Mouse (Mus musculus) liver, embryonic 11.5 days (tissue): ENCODE measurements around the gene Ctrb1. TPM values are rescaled to one million over a fixed set of nuclear protein-coding genes. Genes with fewer than 3 reads are reported as not detected.

Source experiments
- ATAC-seq: fragments of 200-750 bp; cut with Nextera tagmentation; replicated peaks from 2 replicates; pipeline ENCODE4 v1.8.0; 2017; ENCODE audit warnings: moderate number of reproducible peaks, mild to moderate bottlenecking, moderate TSS enrichment, moderate library complexity; ENCODE audit not compliant: low FRiP score
- DNase-seq: peaks from one replicate; pipeline ENCODE4 v3.0.0-alpha.2; 2017; ENCODE audit warnings: low spot score
- H3K27ac ChIP-seq: fragments of 300-500 bp; sonication (generic); 2 replicates; pipeline ENCODE4 v1.5.1; 2014; ENCODE audit warnings: mild to moderate bottlenecking, low read depth, low read length, control low read depth
- H3K27me3 ChIP-seq: fragments of 300-500 bp; sonication (generic); replicated peaks from 2 replicates; pipeline ENCODE4 v1.6.1; 2014; ENCODE audit warnings: low read length, mixed read lengths; ENCODE audit not compliant: control insufficient read depth, insufficient read depth
- H3K36me3 ChIP-seq: fragments of 300-500 bp; sonication (generic); 2 replicates; pipeline ENCODE4 v1.6.1; 2014; ENCODE audit warnings: mild to moderate bottlenecking, low read length, moderate library complexity, mixed read lengths; ENCODE audit not compliant: control insufficient read depth, insufficient read depth
- H3K4me1 ChIP-seq: fragments of 300-500 bp; sonication (generic); replicated peaks from 2 replicates; pipeline ENCODE4 v1.6.1; 2014; ENCODE audit warnings: low read length, mixed read lengths; ENCODE audit not compliant: control insufficient read depth, insufficient read depth
- H3K4me2 ChIP-seq: fragments of 300-500 bp; sonication (generic); 2 replicates; pipeline ENCODE4 v1.6.1; 2014; ENCODE audit warnings: mild to moderate bottlenecking, control low read depth, moderate library complexity
- H3K4me3 ChIP-seq: fragments of 300-500 bp; sonication (generic); 2 replicates; pipeline ENCODE4 v1.5.1; 2014; ENCODE audit warnings: low read depth, low read length, control low read depth
- H3K9ac ChIP-seq: fragments of 300-500 bp; sonication (generic); 2 replicates; pipeline ENCODE4 v1.6.1; 2014; ENCODE audit warnings: low read depth, low read length, control low read depth
- H3K9me3 ChIP-seq: fragments of 300-500 bp; sonication (generic); 2 replicates; pipeline ENCODE4 v1.6.1; 2016; ENCODE audit warnings: low read length, inconsistent platforms, mixed read lengths; ENCODE audit not compliant: control insufficient read depth
- WGBS: fragments of 180-500 bp; shearing (Covaris S2); extraction: QIAGEN DNeasy Blood & Tissue Kit; methylation state at CpG from one replicate; pipeline ENCODE4 v1.1.7; 2014; 5-methylcytosine and 5-hydroxymethylcytosine counted together
- polyA plus RNA-seq: library from polyadenylated mRNA; unstranded; fragments of >200 nt; fragmentation: Nextera tagmentation; extraction: Ambion mirVana; gene quantifications from 2 replicates; pipeline ENCODE4 v1.2.1, GENCODE M21; 2014

Ctrb1 gene
- polyA plus RNA-seq = not detected in 2 replicates

DNA sequence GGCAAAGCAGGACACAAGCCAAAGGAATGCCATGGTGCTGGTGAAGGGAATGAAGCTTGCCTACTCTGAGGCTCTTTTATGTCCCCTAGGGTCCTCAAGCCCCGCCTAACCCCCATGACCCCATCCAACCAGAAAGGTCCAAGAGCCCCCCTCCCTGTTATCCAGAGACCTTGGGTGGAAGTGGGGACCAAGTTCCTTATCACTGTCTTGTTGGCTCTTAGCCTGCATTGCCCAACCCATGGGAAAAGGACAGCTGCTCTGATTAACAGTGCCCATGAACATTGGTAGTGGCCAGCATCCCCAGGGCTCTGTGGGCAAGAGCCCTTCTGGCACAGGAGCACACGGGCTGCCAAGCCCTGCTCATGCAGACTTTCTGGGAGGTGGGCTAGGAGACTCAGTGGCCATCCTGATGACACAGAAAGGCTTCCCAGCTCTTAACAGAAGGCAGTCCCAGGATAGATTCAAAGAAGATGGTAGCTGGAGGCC, at the start of gene Ctrb1:
Gene Ctrb1 (minus strand): TSS at position 51 of the 486 bp plus-strand sequence.
- H3K4me1 ChIP-seq = no peaks in the 10 kb centered on the region
- H3K27ac ChIP-seq = no peak within 1 kb of the TSS
- no peak for ATAC-seq
- no peak within 1 kb of the TSS for H3K4me3 ChIP-seq
- no peaks in the 10 kb centered on the region for H3K27me3 ChIP-seq
- DNase-seq = no peak
- no peak within 1 kb of the TSS for H3K9ac ChIP-seq
- H3K9me3 ChIP-seq = no peaks in the 10 kb centered on the region
- no peaks in the 10 kb centered on the region for H3K36me3 ChIP-seq
- 69% methylated on average over 2 of the region's 2 CpGs for WGBS
- no peak within 1 kb of the TSS for H3K4me2 ChIP-seq

DNA sequence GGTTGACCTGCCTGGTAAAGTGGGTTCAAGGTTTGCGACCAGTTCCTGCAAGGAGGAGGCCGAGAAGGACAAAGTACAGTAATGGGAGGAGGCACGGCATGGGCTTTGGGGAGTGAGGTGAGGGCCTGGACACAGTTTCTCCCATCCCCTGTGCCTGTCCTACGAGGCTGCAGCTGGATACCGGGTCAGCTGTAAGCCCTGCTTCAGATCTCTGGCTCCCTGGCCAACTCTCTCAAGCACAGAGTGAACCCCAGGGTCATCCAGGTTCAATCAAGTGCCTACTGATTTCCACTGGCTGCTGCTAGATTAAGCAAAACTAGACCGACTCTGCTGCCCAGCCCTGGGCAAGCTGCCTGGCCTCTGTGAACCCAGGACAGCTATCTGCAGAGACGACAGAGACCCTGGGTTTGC, 49.5 kb upstream of the Ctrb1 start:
- Histone ChIP-seq H3K4me2 (no peak overlapping the region), H3K36me3 (no peaks in the 10 kb centered on the region), H3K27ac (no peak overlapping the region), H3K4me1 (peaks cover 42% of the 10 kb centered on the region), H3K4me3 (no peak overlapping the region), H3K9me3 (no peaks in the 10 kb centered on the region), H3K27me3 (peaks cover 30% of the 10 kb centered on the region), H3K9ac (no peak overlapping the region)
- no peak for ATAC-seq
- 64% methylated on average over 7 of the region's 7 CpGs for WGBS
- no peak for DNase-seq

- Histone ChIP-seq H3K27ac (no peak overlapping the region), H3K4me1 (peaks cover 48% of the 10 kb centered on the region), H3K4me2 (no peak overlapping the region), H3K9ac (no peak overlapping the region), H3K27me3 (peaks cover 30% of the 10 kb centered on the region), H3K36me3 (no peaks in the 10 kb centered on the region), H3K4me3 (no peak overlapping the region), H3K9me3 (no peaks in the 10 kb centered on the region)
- 47% methylated on average over 7 of the region's 7 CpGs for WGBS
- DNase-seq (no peak), ATAC-seq (no peak)
Measured at GRCm38 (mm10) chr8:111739604-111740003, 48.8 kb upstream of the Ctrb1 start.

DNA sequence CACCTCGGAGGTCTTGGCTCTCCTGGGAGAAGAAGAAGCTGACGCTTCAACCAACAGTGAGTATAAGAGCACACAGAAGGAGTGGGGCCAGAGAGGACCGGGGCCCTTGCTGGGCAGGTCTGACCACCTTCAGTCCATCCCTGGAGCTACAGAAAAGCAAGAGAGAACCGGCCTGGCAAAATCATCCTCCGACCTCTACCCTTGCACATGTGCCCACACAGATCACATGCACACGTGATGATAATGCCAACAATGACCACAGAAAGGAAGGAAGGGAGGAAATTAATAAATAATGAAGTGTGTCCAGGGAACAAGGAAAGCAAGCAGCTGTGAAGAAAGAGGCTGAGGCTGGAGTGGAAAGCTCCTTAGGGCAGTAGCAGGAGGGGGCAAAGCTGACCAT, 48.1 kb upstream of the Ctrb1 start:
- Histone ChIP-seq H3K9ac (no peak overlapping the region), H3K9me3 (no peaks in the 10 kb centered on the region), H3K27me3 (peaks cover 29% of the 10 kb centered on the region), H3K4me3 (no peak overlapping the region), H3K36me3 (no peaks in the 10 kb centered on the region), H3K27ac (no peak overlapping the region), H3K4me1 (peaks cover 48% of the 10 kb centered on the region), H3K4me2 (no peak overlapping the region)
- no peak for DNase-seq
- WGBS = 73% methylated on average over 6 of the region's 6 CpGs
- ATAC-seq = no peak

DNA sequence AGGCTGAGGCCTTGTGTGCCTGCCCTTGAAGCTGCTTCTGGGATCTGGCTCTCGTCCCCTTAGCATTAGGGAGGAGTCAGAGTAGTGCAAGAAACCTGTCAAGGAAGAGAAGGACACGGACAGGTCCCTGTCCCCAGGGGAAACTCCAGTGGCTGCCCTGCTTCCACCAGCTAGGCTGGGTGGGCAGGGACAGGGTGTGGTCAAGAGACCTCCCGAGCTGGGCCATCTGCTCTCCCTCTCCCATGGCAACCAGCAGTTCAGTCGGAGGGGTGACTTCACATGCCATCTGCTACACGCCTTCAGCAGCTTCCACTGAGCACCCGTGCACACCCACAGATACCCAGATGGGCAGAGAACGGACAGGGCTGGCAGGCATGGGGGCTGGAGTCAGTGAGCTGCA, 45.5 kb upstream of the Ctrb1 start:
- H3K36me3 ChIP-seq = no peaks in the 10 kb centered on the region
- H3K4me2 ChIP-seq = no peak overlapping the region
- ATAC-seq (no peak), DNase-seq (no peak)
- H3K27ac ChIP-seq = no peak overlapping the region
- H3K9ac ChIP-seq = no peak overlapping the region
- H3K4me3 ChIP-seq = no peak overlapping the region
- H3K9me3 ChIP-seq = no peaks in the 10 kb centered on the region
- WGBS = 53% methylated on average over 7 of the region's 7 CpGs
- peaks cover 51% of the 10 kb centered on the region for H3K4me1 ChIP-seq
- H3K27me3 ChIP-seq = peaks cover 16% of the 10 kb centered on the region

GRCm38 (mm10) chr8:111735791-111736190, 45.0 kb upstream of the Ctrb1 start:
- Histone ChIP-seq H3K4me2 (no peak overlapping the region), H3K9ac (no peak overlapping the region), H3K27ac (no peak overlapping the region), H3K36me3 (no peaks in the 10 kb centered on the region), H3K9me3 (no peaks in the 10 kb centered on the region), H3K4me1 (peaks cover 55% of the 10 kb centered on the region), H3K4me3 (no peak overlapping the region), H3K27me3 (peaks cover 21% of the 10 kb centered on the region)
- 63% methylated on average over 4 of the region's 4 CpGs for WGBS
- no peak for ATAC-seq
- no peak for DNase-seq

- DNase-seq (no peak), ATAC-seq (no peak)
- Histone ChIP-seq H3K9ac (no peak overlapping the region), H3K36me3 (no peaks in the 10 kb centered on the region), H3K27me3 (peaks cover 26% of the 10 kb centered on the region), H3K4me2 (no peak overlapping the region), H3K27ac (no peak overlapping the region), H3K9me3 (no peaks in the 10 kb centered on the region), H3K4me3 (no peak overlapping the region), H3K4me1 (peaks cover 55% of the 10 kb centered on the region)
- 36% methylated on average over 8 of the region's 8 CpGs for WGBS
Measured at GRCm38 (mm10) chr8:111735335-111735761, 44.5 kb upstream of the Ctrb1 start.

DNA sequence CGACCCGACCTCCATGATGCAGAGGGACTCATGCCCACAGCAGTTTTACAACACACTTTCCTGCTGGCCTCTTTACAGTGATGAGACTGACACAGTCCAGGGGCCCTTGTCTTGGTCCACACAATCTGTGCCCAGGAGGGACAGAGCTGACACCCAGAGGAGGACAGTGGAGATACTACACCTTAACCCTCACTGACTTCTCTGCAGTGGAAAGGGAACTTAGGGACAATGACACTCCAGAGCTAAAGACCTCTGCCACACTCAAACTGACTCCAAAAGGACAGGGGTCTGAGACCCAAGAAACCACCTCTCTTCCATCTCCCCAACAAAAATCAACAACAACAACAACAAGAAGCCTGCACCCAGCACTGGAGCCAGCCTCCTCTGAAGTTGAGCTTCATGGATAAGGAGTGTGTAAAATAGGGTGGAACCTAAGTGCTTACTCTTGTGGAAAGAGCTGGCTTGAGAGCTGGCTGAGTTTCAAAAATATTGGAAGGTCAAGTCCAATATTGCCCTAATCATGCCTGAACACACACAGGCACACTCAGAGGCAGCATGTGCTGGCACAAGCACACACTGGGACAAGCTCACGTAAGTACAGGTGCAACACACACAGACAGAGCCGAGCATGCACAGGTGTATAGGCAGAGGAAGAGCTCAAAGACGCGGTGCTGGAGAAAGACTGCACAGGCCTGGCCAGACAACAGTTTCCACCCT, 43.6 kb upstream of the Ctrb1 start:
- Histone ChIP-seq H3K4me1 (peaks cover 51% of the 10 kb centered on the region), H3K27ac (peak overlapping the region; percentile 5; the same call in 1 of the 2 replicates), H3K27me3 (peaks cover 27% of the 10 kb centered on the region), H3K4me3 (no peak overlapping the region), H3K4me2 (no peak overlapping the region; the same call in none of the 2 replicates), H3K36me3 (no peaks in the 10 kb centered on the region), H3K9me3 (no peaks in the 10 kb centered on the region), H3K9ac (no peak overlapping the region)
- DNase-seq (no peak), ATAC-seq (no peak)
- 55% methylated on average over 6 of the region's 6 CpGs for WGBS
